Mouse (Mus musculus): ENCODE data around the gene Parp6.

The Parp6 gene

DNA sequence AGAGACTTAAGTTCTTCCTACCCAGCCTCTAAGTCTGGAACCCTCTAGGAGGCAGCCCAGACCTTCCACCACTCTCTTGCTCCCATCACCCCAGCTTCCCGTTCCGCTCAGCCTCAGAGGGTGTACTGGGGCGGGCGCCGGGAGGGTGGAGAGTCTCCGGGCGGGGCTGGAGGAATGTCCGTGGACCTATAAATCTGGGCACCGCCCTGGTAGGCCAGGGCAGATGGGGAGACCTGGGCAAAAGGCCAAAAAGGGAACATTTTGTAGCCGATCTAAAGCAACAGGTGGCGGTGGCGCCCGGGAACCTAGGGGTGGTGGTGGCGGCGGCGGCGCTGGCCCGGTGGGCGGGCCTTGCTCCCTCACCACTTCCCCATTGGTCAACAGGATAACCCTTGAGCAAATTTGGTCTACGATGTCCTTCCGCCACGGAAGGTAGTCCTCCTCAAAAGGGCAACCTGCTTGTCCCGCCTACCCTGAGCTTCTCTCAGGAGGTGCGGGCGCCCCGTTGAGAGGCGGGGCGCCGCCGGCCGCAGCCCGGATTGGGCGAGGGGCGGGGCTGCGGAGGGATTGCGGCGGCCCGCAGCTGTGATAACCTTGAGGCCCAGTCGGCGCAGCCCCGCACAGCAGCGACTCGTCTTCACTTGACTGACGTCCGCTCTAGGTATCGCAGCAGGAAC lies 39.0 kb downstream of the Parp6 start, which contains the start of gene Pkm:
Gene Pkm (plus strand): TSS at position 411 of the 677 bp plus-strand sequence.
- DNase-seq (ENCODE audit: low read depth), result peak; percentile 98

GRCm38 (mm10) chr9:59656635-59657617 lies 39.8 kb downstream of the Parp6 start:
- peak; percentile 89 for DNase-seq (ENCODE audit: low read depth)

- DNase-seq (ENCODE audit: low read depth), result no peak
Measured at GRCm38 (mm10) chr9:59658146-59658545, 41.1 kb downstream of the Parp6 start.

DNA sequence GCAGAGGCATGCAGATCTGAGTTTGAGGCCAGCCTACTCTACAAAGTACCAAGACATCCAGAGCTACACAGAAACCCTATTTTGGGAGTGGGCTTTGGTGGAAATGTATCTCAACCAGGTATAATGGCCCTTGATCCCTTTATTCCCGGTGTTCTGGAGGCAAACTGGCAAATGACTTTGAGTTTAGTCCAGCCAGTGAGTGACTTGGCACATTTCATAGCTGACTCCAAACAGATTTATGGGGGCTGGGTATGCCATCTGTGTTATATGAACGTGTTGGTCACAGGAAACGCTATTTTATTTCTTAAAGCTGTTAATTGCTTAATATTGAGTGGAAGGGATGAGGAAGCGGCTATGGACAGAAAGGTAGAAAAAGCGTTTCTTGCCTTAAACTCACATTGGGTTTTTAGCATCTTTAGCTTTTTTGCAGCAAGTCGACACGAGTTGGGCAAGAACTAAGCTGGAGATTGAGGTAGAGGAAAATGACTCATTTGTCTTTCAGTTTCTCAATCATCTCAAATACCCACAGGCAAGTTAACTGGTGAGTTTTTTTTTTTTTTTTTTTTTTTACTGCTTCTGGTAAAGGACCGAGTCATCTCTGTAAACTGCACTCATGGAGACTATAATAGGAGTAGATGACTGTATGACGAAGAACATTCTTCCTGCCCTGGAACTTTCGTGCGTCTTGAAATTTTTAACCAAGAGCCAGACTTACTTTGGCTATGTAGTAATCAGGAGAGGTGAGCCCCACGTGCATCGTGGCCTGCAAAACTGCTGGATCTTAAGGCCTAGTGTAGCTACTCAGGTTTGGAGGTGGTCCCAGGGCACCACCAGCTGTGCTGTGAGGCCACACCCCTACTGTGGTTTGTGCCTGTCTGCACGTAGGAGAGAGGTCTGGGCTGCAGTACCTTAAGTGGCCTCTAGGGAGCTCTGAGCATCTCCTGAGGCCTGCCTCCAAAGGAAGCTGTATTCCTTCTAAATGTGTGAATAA lies 42.2 kb downstream of the Parp6 start:
- DNase-seq (ENCODE audit: low read depth), result peak; percentile 92

GRCm38 (mm10) chr9:59660421-59660820 lies 43.3 kb downstream of the Parp6 start:
- no peak for DNase-seq (ENCODE audit: low read depth)

DNA sequence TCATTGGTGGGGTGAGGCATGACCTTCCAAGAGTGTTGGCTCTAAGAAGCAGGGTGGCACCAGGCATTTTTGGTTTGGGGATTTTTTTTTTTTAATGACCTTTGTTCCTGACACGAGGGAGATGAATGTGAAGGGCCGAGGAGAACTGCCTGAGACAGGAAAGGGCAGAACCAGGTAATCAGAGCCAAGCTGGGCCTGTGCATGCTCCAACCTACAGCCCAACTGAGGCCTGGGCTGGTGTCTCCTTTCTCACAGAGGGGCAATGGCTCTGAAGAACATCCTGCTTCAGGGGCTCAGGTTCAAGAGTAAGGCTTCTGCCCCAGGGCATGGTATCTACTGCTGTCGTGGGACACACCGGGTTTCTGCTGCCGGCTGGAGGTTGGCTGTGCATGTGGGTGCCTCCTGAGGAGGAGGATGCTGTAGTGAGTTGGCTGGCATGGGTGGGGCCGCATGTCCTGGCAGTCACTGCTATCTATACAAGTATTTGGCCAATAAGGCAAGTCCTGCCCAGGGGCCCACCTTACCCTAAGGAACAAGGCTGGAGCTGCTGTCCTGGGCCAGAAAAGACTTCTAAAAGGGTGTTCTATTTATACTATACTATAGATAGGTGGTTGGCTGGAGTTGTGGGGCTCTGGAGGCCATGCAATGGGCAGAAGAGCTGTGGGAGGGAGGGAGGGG lies 44.4 kb downstream of the Parp6 start:
- DNase-seq (ENCODE audit: low read depth), result no peak

DNA sequence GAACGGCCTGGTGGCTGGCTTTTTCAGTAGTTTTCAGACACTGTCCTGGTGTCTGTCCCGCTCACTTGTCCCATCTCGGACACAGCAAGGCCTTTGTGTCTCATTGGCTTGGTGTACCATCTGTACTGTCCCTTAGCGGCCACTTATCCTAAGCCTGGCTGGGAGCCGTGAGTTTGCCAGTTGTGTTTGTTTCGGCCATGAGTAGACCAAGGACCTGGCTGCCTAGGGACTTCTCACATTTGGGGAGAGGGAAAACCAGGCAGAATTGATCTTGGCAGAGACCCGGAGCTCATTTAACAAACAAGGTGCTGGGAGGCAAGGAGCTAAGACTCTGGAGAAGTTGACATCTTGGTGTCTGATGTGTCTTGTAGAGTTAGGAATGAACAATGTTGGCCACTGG lies 46.1 kb downstream of the Parp6 start:
- DNase-seq (ENCODE audit: low read depth), result no peak

DNA sequence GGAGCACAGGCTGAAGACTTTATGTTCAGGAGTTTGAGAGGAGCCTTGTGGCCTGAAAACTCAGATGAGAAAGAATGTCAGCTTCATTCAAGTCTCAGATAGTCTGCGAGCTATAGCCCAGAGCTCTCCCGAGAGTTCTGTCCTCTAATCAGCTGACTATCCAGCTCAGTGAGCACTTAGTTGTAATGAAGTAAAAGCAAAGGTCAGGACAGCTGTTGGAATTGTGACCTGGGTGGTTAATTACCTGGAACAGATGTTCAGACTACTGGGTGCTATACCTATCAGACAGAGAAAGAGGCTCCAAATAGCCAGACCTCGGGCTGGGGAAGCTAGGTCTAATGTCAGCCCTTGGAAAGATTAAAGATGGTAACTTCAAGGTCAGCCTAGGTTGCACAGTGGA lies 46.9 kb downstream of the Parp6 start:
- DNase-seq (ENCODE audit: low read depth), result no peak

GRCm38 (mm10) chr9:59664664-59665256 lies 47.7 kb downstream of the Parp6 start:
- DNase-seq (ENCODE audit: low read depth), result no peak

DNA sequence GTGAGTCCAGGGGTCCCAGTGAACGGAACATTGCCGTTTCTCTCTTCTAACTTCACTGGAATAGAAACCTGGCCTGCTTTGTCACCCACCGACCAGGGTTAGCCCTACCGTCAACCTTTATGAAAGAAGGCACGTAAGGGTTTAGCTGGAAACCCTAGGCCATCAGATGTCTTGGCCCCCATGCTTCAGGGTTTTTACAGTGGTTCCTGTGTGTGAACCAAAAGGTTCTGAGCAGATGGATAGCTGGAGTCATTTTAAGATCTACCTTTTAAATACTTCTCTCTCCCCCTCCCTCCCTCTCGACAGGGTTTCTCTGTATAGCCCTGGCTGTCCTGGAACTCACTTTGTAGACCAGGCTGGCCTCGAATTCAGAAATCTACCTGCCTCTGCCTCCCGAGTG lies 48.9 kb downstream of the Parp6 start:
- DNase-seq (ENCODE audit: low read depth), result no peak

DNA sequence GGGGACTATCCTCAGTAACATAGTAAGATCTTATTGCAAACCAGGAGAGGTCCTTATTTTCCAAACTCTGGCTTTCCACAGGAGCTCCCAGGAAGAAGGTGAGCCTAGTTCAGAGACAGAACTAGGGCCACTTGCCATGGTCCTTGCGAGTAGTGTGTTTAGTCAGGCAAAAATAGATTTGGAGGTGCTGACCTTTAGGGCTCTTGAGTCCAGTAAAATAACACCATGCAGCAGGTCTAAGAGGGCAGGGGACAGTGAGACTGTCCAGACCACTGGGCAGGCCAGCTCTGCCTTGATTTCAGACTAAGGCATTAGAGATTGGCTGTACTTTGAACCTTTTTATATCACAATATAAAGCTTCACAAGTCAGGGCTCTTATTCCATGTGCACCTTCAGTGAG lies 49.7 kb downstream of the Parp6 start:
- no peak for DNase-seq (ENCODE audit: low read depth)

- DNase-seq (ENCODE audit: low read depth), result peak; percentile 31
Measured at GRCm38 (mm10) chr9:59667250-59667649, 50.2 kb downstream of the Parp6 start.

DNA sequence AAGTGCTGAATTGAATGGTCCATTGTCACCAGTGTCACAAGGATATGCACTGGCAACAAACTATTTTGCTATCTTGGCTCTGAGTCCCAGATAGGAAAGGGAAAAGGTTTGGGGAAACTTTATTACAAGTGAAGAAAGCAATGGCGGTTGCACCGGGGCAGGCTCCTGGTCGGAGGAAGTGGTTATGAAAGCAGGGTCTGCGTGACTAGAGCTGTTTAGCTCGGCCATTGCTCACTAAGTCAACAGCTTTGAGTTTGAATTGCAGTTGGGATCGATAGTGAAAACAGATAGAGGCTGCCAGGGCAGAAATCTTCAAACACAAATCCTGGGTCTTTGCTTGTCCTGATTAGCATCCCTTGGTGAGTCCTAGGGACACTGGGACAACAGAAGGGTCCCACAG lies 50.8 kb downstream of the Parp6 start:
- no peak for DNase-seq (ENCODE audit: low read depth)

DNA sequence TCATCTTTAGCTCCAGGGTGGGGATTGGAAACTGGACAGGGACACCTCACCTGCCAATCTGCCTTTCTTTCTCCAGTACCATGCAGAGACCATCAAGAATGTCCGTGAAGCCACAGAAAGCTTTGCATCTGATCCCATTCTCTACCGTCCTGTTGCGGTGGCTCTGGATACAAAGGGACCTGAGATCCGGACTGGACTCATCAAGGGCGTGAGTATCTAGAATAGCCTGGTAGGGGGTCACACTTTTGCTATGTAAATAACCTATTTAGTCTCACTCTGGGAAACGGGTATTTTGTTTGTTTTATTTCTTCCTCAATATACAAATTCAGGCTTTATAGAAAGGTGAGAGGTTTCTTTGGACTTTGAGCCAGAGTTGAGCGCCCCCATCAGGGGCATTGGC lies 51.4 kb downstream of the Parp6 start:
- no peak for DNase-seq (ENCODE audit: low read depth)

DNA sequence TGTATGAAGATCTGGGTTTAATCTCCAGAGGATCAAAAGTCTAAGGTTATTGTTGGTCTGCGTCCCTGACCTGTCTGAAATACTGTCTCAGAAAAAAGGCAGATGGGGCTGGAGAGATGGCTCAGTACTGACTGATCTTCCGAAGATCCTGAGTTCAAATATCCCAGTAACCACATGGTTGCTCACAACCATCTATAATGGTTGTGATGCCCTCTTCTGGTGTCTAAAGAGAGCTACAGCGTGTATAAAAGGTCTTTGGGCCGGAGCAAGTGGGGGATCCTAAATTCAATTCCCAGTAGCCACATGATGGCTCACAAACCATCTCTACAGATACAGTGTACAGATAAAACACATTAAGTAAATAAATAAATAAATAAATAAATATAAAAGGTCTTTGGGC lies 52.1 kb downstream of the Parp6 start:
- peak; percentile 49 for DNase-seq (ENCODE audit: low read depth)

- peak; percentile 47 for DNase-seq (ENCODE audit: low read depth)
Measured at GRCm38 (mm10) chr9:59672195-59672894, 55.3 kb downstream of the Parp6 start.

- DNase-seq (ENCODE audit: low read depth), result no peak
Measured at GRCm38 (mm10) chr9:59673427-59673826, 56.3 kb downstream of the Parp6 start.

DNA sequence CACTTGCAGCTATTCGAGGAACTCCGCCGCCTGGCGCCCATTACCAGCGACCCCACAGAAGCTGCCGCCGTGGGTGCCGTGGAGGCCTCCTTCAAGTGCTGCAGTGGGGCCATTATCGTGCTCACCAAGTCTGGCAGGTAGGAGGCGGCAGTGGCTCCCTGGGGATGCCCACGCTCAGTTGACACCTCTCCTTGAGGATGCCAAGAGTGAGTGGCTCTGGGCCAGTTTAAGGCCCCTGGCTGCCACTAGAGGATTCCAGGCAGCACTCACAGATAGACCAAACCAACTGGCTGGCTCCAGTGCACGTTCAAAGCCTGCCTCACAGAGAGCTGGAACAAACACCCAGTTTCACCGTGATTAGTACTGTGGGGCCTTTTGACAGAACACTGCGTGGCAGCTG lies 58.5 kb downstream of the Parp6 start:
- no peak for DNase-seq (ENCODE audit: low read depth)

GRCm38 (mm10) chr9:59678313-59678712 lies 61.2 kb downstream of the Parp6 start:
- peak; percentile 62 for DNase-seq (ENCODE audit: low read depth)
